Mouse (Mus musculus) ES-CJ7 (cell line): ENCODE data around the gene Letmd1.

ENCODE experiments used
- DNase-seq: peaks from one replicate; pipeline ENCODE4 v3.0.0; 2011; ENCODE audit warnings: low read depth, low spot score

The Letmd1 gene

GRCm38 (mm10) chr15:100451245-100451644 is 17.6 kb upstream of the Letmd1 start:
- no peak for DNase-seq

GRCm38 (mm10) chr15:100452486-100452885 is 16.3 kb upstream of the Letmd1 start:
- DNase-seq: peak; percentile 77

GRCm38 (mm10) chr15:100456356-100456991 is 12.3 kb upstream of the Letmd1 start:
- no peak for DNase-seq

- peak; percentile 95 for DNase-seq
Measured at GRCm38 (mm10) chr15:100457340-100457739, 11.5 kb upstream of the Letmd1 start.

GRCm38 (mm10) chr15:100458055-100458454 is 10.8 kb upstream of the Letmd1 start:
- peak; percentile 94 for DNase-seq

GRCm38 (mm10) chr15:100460942-100461341 is 7.9 kb upstream of the Letmd1 start:
- DNase-seq: peak; percentile 79

- DNase-seq: no peak
Measured at GRCm38 (mm10) chr15:100461646-100462045, 7.2 kb upstream of the Letmd1 start.

- no peak for DNase-seq
Measured at GRCm38 (mm10) chr15:100462086-100462485, 6.7 kb upstream of the Letmd1 start.

GRCm38 (mm10) chr15:100463712-100464111 is 5.1 kb upstream of the Letmd1 start:
- DNase-seq: peak; percentile 74

- no peak for DNase-seq
Measured at GRCm38 (mm10) chr15:100465432-100465831, 3.4 kb upstream of the Letmd1 start.

- no peak for DNase-seq
Measured at GRCm38 (mm10) chr15:100467738-100468137, 1.1 kb upstream of the Letmd1 start.

GRCm38 (mm10) chr15:100469189-100469545 is 344 bp downstream of the Letmd1 start:
- DNase-seq: no peak

GRCm38 (mm10) chr15:100470037-100470436 is 1.2 kb downstream of the Letmd1 start:
- DNase-seq: no peak

- DNase-seq: peak; percentile 99
Measured at GRCm38 (mm10) chr15:100473926-100474503, 5.2 kb downstream of the Letmd1 start.

GRCm38 (mm10) chr15:100478351-100478750 is 9.5 kb downstream of the Letmd1 start:
- DNase-seq: peak; percentile 41

GRCm38 (mm10) chr15:100478925-100479324 is 10.1 kb downstream of the Letmd1 start:
- no peak for DNase-seq

- DNase-seq: no peak
Measured at GRCm38 (mm10) chr15:100485576-100485975, 16.8 kb downstream of the Letmd1 start.

GRCm38 (mm10) chr15:100486450-100486849 is 17.6 kb downstream of the Letmd1 start:
- peak; percentile 82 for DNase-seq

- no peak for DNase-seq
Measured at GRCm38 (mm10) chr15:100487050-100487449, 18.2 kb downstream of the Letmd1 start.

- DNase-seq: peak; percentile 35
Measured at GRCm38 (mm10) chr15:100488297-100488696, 19.5 kb downstream of the Letmd1 start.

- DNase-seq: no peak
Measured at GRCm38 (mm10) chr15:100489263-100489662, 20.4 kb downstream of the Letmd1 start.

- DNase-seq: no peak
Measured at GRCm38 (mm10) chr15:100491966-100492365, 23.1 kb downstream of the Letmd1 start.

GRCm38 (mm10) chr15:100494647-100495046 is 25.8 kb downstream of the Letmd1 start:
- DNase-seq: peak; percentile 44

GRCm38 (mm10) chr15:100495102-100495501 is 26.3 kb downstream of the Letmd1 start, which contains the start of gene Csrnp2:
Gene Csrnp2, minus strand, starts transcription at chr15:100495488.
- DNase-seq: peak; percentile 92
